Mouse (Mus musculus): Measurements from ENCODE around the gene 4930512M02Rik.
"Not testable (repeated sequence)": the region's sequence is repeated elsewhere in the genome, so short reads cannot be mapped to it uniquely, and the experiment has no call there.

The 4930512M02Rik gene

GRCm38 (mm10) chr11:11627735-11628134 is at the start of gene 4930512M02Rik:
Gene 4930512M02Rik (minus strand): TSS chr11:11627835.
- not testable (repeated sequence) for DNase-seq (ENCODE audit: extremely low spot score, low read depth, low spot score)

- no peak for DNase-seq (ENCODE audit: extremely low spot score, low read depth, low spot score)
Observed at GRCm38 (mm10) chr11:11677165-11677564, 49.5 kb upstream of the 4930512M02Rik start.

GRCm38 (mm10) chr11:11676068-11676741 is 48.6 kb upstream of the 4930512M02Rik start:
- no peak for DNase-seq (ENCODE audit: extremely low spot score, low read depth, low spot score)

- DNase-seq (ENCODE audit: extremely low spot score, low read depth, low spot score): no peak
Observed at GRCm38 (mm10) chr11:11675063-11675462, 47.4 kb upstream of the 4930512M02Rik start.

- DNase-seq (ENCODE audit: extremely low spot score, low read depth, low spot score): no peak
Observed at GRCm38 (mm10) chr11:11672974-11673373, 45.3 kb upstream of the 4930512M02Rik start.

- DNase-seq (ENCODE audit: extremely low spot score, low read depth, low spot score): no peak
Observed at GRCm38 (mm10) chr11:11667922-11668290, 40.3 kb upstream of the 4930512M02Rik start.

- DNase-seq (ENCODE audit: extremely low spot score, low read depth, low spot score): no peak
Observed at GRCm38 (mm10) chr11:11667254-11667921, 39.8 kb upstream of the 4930512M02Rik start.

GRCm38 (mm10) chr11:11660651-11661050 is 33.0 kb upstream of the 4930512M02Rik start:
- no peak for DNase-seq (ENCODE audit: extremely low spot score, low read depth, low spot score)

- DNase-seq (ENCODE audit: extremely low spot score, low read depth, low spot score): no peak
Observed at GRCm38 (mm10) chr11:11658834-11659233, 31.2 kb upstream of the 4930512M02Rik start.

- DNase-seq (ENCODE audit: extremely low spot score, low read depth, low spot score): no peak
Observed at GRCm38 (mm10) chr11:11657634-11658033, 30.0 kb upstream of the 4930512M02Rik start.

GRCm38 (mm10) chr11:11656995-11657530 is 29.4 kb upstream of the 4930512M02Rik start:
- no peak for DNase-seq (ENCODE audit: extremely low spot score, low read depth, low spot score)

- no peak for DNase-seq (ENCODE audit: extremely low spot score, low read depth, low spot score)
Observed at GRCm38 (mm10) chr11:11656388-11656787, 28.8 kb upstream of the 4930512M02Rik start.

- no peak for DNase-seq (ENCODE audit: extremely low spot score, low read depth, low spot score)
Observed at GRCm38 (mm10) chr11:11644303-11644702, 16.7 kb upstream of the 4930512M02Rik start.

GRCm38 (mm10) chr11:11624073-11624705 is 3.4 kb downstream of the 4930512M02Rik start:
- DNase-seq (ENCODE audit: extremely low spot score, low read depth, low spot score): no peak

- no peak for DNase-seq (ENCODE audit: extremely low spot score, low read depth, low spot score)
Observed at GRCm38 (mm10) chr11:11609243-11609642, 18.4 kb downstream of the 4930512M02Rik start.

- no peak for DNase-seq (ENCODE audit: extremely low spot score, low read depth, low spot score)
Observed at GRCm38 (mm10) chr11:11587327-11587726, 40.3 kb downstream of the 4930512M02Rik start.

- no peak for DNase-seq (ENCODE audit: extremely low spot score, low read depth, low spot score)
Observed at GRCm38 (mm10) chr11:11586423-11586822, 41.2 kb downstream of the 4930512M02Rik start.

GRCm38 (mm10) chr11:11573691-11574090 is 53.9 kb downstream of the 4930512M02Rik start:
- no peak for DNase-seq (ENCODE audit: extremely low spot score, low read depth, low spot score)

GRCm38 (mm10) chr11:11570747-11571146 is 56.9 kb downstream of the 4930512M02Rik start:
- no peak for DNase-seq (ENCODE audit: extremely low spot score, low read depth, low spot score)

GRCm38 (mm10) chr11:11569466-11570132 is 58.0 kb downstream of the 4930512M02Rik start:
- no peak for DNase-seq (ENCODE audit: extremely low spot score, low read depth, low spot score)

- DNase-seq (ENCODE audit: extremely low spot score, low read depth, low spot score): no peak
Observed at GRCm38 (mm10) chr11:11568033-11568432, 59.6 kb downstream of the 4930512M02Rik start.

Measured in hindlimb bud, embryonic 11.5 days (tissue).